Mouse (Mus musculus): ENCODE results near the gene Mical3. TPM values are rescaled to one million over a fixed set of nuclear protein-coding genes. Genes with fewer than 3 reads are reported as not detected.

The Mical3 gene
- polyA plus RNA-seq, 1 experiment from 2014 or later: 12.9 TPM

GRCm38 (mm10) chr6:121076929-121077566 is 53.8 kb downstream of the Mical3 start:
- H3K27me3 ChIP-seq (replicated peaks; ENCODE audit: control insufficient read depth, insufficient read depth, low read length): no peaks in the 10 kb centered on the region
- WGBS: 87% methylated on average over 12 of the region's 12 CpGs
- H3K4me1 ChIP-seq (replicated peaks; ENCODE audit: control insufficient read depth, insufficient read depth, low read length): peaks cover 5% of the 10 kb centered on the region; the same call in 1 of the 2 replicates
- no peak overlapping the region for H3K9ac ChIP-seq (ENCODE audit: low read length)
- no peaks in the 10 kb centered on the region for H3K9me3 ChIP-seq (ENCODE audit: control insufficient read depth, low read length)
- H3K4me2 ChIP-seq (ENCODE audit: low read length): no peak overlapping the region
- DNase-seq (ENCODE audit: low spot score): no peak
- no peak overlapping the region for H3K27ac ChIP-seq (ENCODE audit: low read depth)
- H3K4me3 ChIP-seq (ENCODE audit: low read depth, low read length): no peak overlapping the region
- no peaks in the 10 kb centered on the region for H3K36me3 ChIP-seq (ENCODE audit: control insufficient read depth, insufficient read depth, low read length)
- no peak for ATAC-seq (replicated peaks; ENCODE audit: low FRiP score, low TSS enrichment, low read depth)

GRCm38 (mm10) chr6:121075763-121076162 is 55.0 kb downstream of the Mical3 start:
- H3K4me1 ChIP-seq (replicated peaks; ENCODE audit: control insufficient read depth, insufficient read depth, low read length): peaks cover 8% of the 10 kb centered on the region; the same call in 1 of the 2 replicates
- H3K9ac ChIP-seq (ENCODE audit: low read length): no peak overlapping the region
- ATAC-seq (replicated peaks; ENCODE audit: low FRiP score, low TSS enrichment, low read depth) (no peak), DNase-seq (ENCODE audit: low spot score) (no peak)
- 97% methylated on average over 1 of the region's 1 CpGs for WGBS
- H3K9me3 ChIP-seq (ENCODE audit: control insufficient read depth, low read length): no peaks in the 10 kb centered on the region
- H3K36me3 ChIP-seq (ENCODE audit: control insufficient read depth, insufficient read depth, low read length): no peaks in the 10 kb centered on the region
- H3K27ac ChIP-seq (ENCODE audit: low read depth): no peak overlapping the region
- H3K27me3 ChIP-seq (replicated peaks; ENCODE audit: control insufficient read depth, insufficient read depth, low read length): no peaks in the 10 kb centered on the region
- H3K4me3 ChIP-seq (ENCODE audit: low read depth, low read length): no peak overlapping the region
- no peak overlapping the region for H3K4me2 ChIP-seq (ENCODE audit: low read length)

GRCm38 (mm10) chr6:121073312-121073711 is 57.5 kb downstream of the Mical3 start:
- Histone ChIP-seq H3K27me3 (replicated peaks; ENCODE audit: control insufficient read depth, insufficient read depth, low read length) (no peaks in the 10 kb centered on the region), H3K27ac (ENCODE audit: low read depth) (no peak overlapping the region), H3K36me3 (ENCODE audit: control insufficient read depth, insufficient read depth, low read length) (no peaks in the 10 kb centered on the region), H3K9me3 (ENCODE audit: control insufficient read depth, low read length) (no peaks in the 10 kb centered on the region), H3K4me2 (ENCODE audit: low read length) (no peak overlapping the region), H3K4me1 (replicated peaks; ENCODE audit: control insufficient read depth, insufficient read depth, low read length) (peaks cover 8% of the 10 kb centered on the region; the same call in 1 of the 2 replicates), H3K4me3 (ENCODE audit: low read depth, low read length) (no peak overlapping the region), H3K9ac (ENCODE audit: low read length) (no peak overlapping the region)
- DNase-seq (ENCODE audit: low spot score) (no peak), ATAC-seq (replicated peaks; ENCODE audit: low FRiP score, low TSS enrichment, low read depth) (no peak)
- WGBS: 80% methylated on average over 7 of the region's 7 CpGs

- Histone ChIP-seq H3K27me3 (replicated peaks; ENCODE audit: control insufficient read depth, insufficient read depth, low read length) (no peaks in the 10 kb centered on the region), H3K9me3 (ENCODE audit: control insufficient read depth, low read length) (no peaks in the 10 kb centered on the region), H3K36me3 (ENCODE audit: control insufficient read depth, insufficient read depth, low read length) (no peaks in the 10 kb centered on the region), H3K4me2 (ENCODE audit: low read length) (no peak overlapping the region), H3K9ac (ENCODE audit: low read length) (no peak overlapping the region), H3K4me3 (ENCODE audit: low read depth, low read length) (no peak overlapping the region), H3K27ac (ENCODE audit: low read depth) (no peak overlapping the region), H3K4me1 (replicated peaks; ENCODE audit: control insufficient read depth, insufficient read depth, low read length) (peaks cover 12% of the 10 kb centered on the region; the same call in 1 of the 2 replicates)
- no peak for DNase-seq (ENCODE audit: low spot score)
- ATAC-seq (replicated peaks; ENCODE audit: low FRiP score, low TSS enrichment, low read depth): no peak
- 68% methylated on average over 2 of the region's 2 CpGs for WGBS
Observed at GRCm38 (mm10) chr6:121072615-121073014, 58.2 kb downstream of the Mical3 start.

GRCm38 (mm10) chr6:121070584-121071230 is 60.1 kb downstream of the Mical3 start:
- WGBS: 80% methylated on average over 9 of the region's 9 CpGs
- no peak for DNase-seq (ENCODE audit: low spot score)
- ATAC-seq (replicated peaks; ENCODE audit: low FRiP score, low TSS enrichment, low read depth): no peak
- H3K36me3 ChIP-seq (ENCODE audit: control insufficient read depth, insufficient read depth, low read length): no peaks in the 10 kb centered on the region
- no peak overlapping the region for H3K4me2 ChIP-seq (ENCODE audit: low read length)
- H3K4me1 ChIP-seq (replicated peaks; ENCODE audit: control insufficient read depth, insufficient read depth, low read length): peaks cover 21% of the 10 kb centered on the region
- H3K9me3 ChIP-seq (ENCODE audit: control insufficient read depth, low read length): no peaks in the 10 kb centered on the region
- H3K27me3 ChIP-seq (replicated peaks; ENCODE audit: control insufficient read depth, insufficient read depth, low read length): no peaks in the 10 kb centered on the region
- H3K27ac ChIP-seq (ENCODE audit: low read depth): no peak overlapping the region
- no peak overlapping the region for H3K4me3 ChIP-seq (ENCODE audit: low read depth, low read length)
- no peak overlapping the region for H3K9ac ChIP-seq (ENCODE audit: low read length)

- no peak overlapping the region for H3K9ac ChIP-seq (ENCODE audit: low read length)
- no peak for ATAC-seq (replicated peaks; ENCODE audit: low FRiP score, low TSS enrichment, low read depth)
- H3K4me3 ChIP-seq (ENCODE audit: low read depth, low read length): no peak overlapping the region
- DNase-seq (ENCODE audit: low spot score): no peak
- H3K27me3 ChIP-seq (replicated peaks; ENCODE audit: control insufficient read depth, insufficient read depth, low read length): no peaks in the 10 kb centered on the region
- H3K36me3 ChIP-seq (ENCODE audit: control insufficient read depth, insufficient read depth, low read length): no peaks in the 10 kb centered on the region
- no peaks in the 10 kb centered on the region for H3K9me3 ChIP-seq (ENCODE audit: control insufficient read depth, low read length)
- no peak overlapping the region for H3K4me2 ChIP-seq (ENCODE audit: low read length)
- peaks cover 21% of the 10 kb centered on the region for H3K4me1 ChIP-seq (replicated peaks; ENCODE audit: control insufficient read depth, insufficient read depth, low read length)
- 75% methylated on average over 8 of the region's 8 CpGs for WGBS
- H3K27ac ChIP-seq (ENCODE audit: low read depth): no peak overlapping the region
Observed at GRCm38 (mm10) chr6:121069156-121069555, 61.6 kb downstream of the Mical3 start.

- H3K4me2 ChIP-seq (ENCODE audit: low read length): no peak overlapping the region
- no peak overlapping the region for H3K9ac ChIP-seq (ENCODE audit: low read length)
- H3K27me3 ChIP-seq (replicated peaks; ENCODE audit: control insufficient read depth, insufficient read depth, low read length): no peaks in the 10 kb centered on the region
- peaks cover 21% of the 10 kb centered on the region for H3K4me1 ChIP-seq (replicated peaks; ENCODE audit: control insufficient read depth, insufficient read depth, low read length)
- no peak for DNase-seq (ENCODE audit: low spot score)
- ATAC-seq (replicated peaks; ENCODE audit: low FRiP score, low TSS enrichment, low read depth): no peak
- WGBS: 78% methylated on average over 7 of the region's 7 CpGs
- H3K4me3 ChIP-seq (ENCODE audit: low read depth, low read length): no peak overlapping the region
- no peaks in the 10 kb centered on the region for H3K9me3 ChIP-seq (ENCODE audit: control insufficient read depth, low read length)
- H3K36me3 ChIP-seq (ENCODE audit: control insufficient read depth, insufficient read depth, low read length): no peaks in the 10 kb centered on the region
- H3K27ac ChIP-seq (ENCODE audit: low read depth): no peak overlapping the region
Observed at GRCm38 (mm10) chr6:121068087-121068464, 62.7 kb downstream of the Mical3 start.

- WGBS: 58% methylated on average over 11 of the region's 11 CpGs
- Histone ChIP-seq H3K27me3 (replicated peaks; ENCODE audit: control insufficient read depth, insufficient read depth, low read length) (no peaks in the 10 kb centered on the region), H3K4me1 (replicated peaks; ENCODE audit: control insufficient read depth, insufficient read depth, low read length) (peaks cover 21% of the 10 kb centered on the region), H3K4me2 (ENCODE audit: low read length) (no peak overlapping the region), H3K9me3 (ENCODE audit: control insufficient read depth, low read length) (no peaks in the 10 kb centered on the region), H3K36me3 (ENCODE audit: control insufficient read depth, insufficient read depth, low read length) (no peaks in the 10 kb centered on the region), H3K4me3 (ENCODE audit: low read depth, low read length) (no peak overlapping the region), H3K9ac (ENCODE audit: low read length) (no peak overlapping the region), H3K27ac (ENCODE audit: low read depth) (no peak overlapping the region)
- ATAC-seq (replicated peaks; ENCODE audit: low FRiP score, low TSS enrichment, low read depth) (no peak), DNase-seq (ENCODE audit: low spot score) (no peak)
Observed at GRCm38 (mm10) chr6:121067426-121068086, 63.2 kb downstream of the Mical3 start.
